Mouse (Mus musculus) heart, embryonic 15.5 days (tissue): ENCODE data around the gene Il11ra1. TPM values are rescaled to one million over a fixed set of nuclear protein-coding genes. Genes with fewer than 3 reads are reported as not detected.

Experiments used
- ATAC-seq: fragments of 200-750 bp; cut with Nextera tagmentation; replicated peaks from 2 replicates; pipeline ENCODE4 v1.8.0; 2017; ENCODE audit warnings: low read depth, moderate TSS enrichment; ENCODE audit not compliant: insufficient number of reproducible peaks, insufficient read depth, low FRiP score
- H3K27ac ChIP-seq: fragments of 300-500 bp; sonication (generic); 2 replicates; pipeline ENCODE4 v1.5.1; 2015; ENCODE audit warnings: mild to moderate bottlenecking, inconsistent platforms
- H3K27me3 ChIP-seq: fragments of 300-500 bp; sonication (generic); 2 replicates; pipeline ENCODE4 v1.6.1; 2015; ENCODE audit warnings: inconsistent platforms
- H3K36me3 ChIP-seq: fragments of 300-500 bp; sonication (generic); 2 replicates; pipeline ENCODE4 v1.6.1; 2015; ENCODE audit warnings: mild to moderate bottlenecking, inconsistent platforms
- H3K4me1 ChIP-seq: fragments of 300-500 bp; sonication (generic); replicated peaks from 2 replicates; pipeline ENCODE4 v1.6.1; 2015; ENCODE audit warnings: inconsistent platforms
- H3K4me2 ChIP-seq: fragments of 300-500 bp; sonication (generic); 2 replicates; pipeline ENCODE4 v1.6.1; 2015; ENCODE audit warnings: inconsistent platforms, mild to moderate bottlenecking, moderate library complexity
- H3K4me3 ChIP-seq: fragments of 300-500 bp; sonication (generic); 2 replicates; pipeline ENCODE4 v1.5.1; 2015; ENCODE audit warnings: mild to moderate bottlenecking, inconsistent platforms
- H3K9ac ChIP-seq: fragments of 300-500 bp; sonication (generic); 2 replicates; pipeline ENCODE4 v1.6.1; 2015; ENCODE audit warnings: mild to moderate bottlenecking, inconsistent platforms
- H3K9me3 ChIP-seq: fragments of 300-500 bp; sonication (generic); replicated peaks from 2 replicates; pipeline ENCODE4 v1.6.1; 2016; ENCODE audit warnings: inconsistent platforms
- WGBS: fragments of 180-500 bp; shearing (Covaris S2); methylation state at CpG from one replicate; pipeline ENCODE4 v1.1.7; 2015; ENCODE audit warnings: mixed read lengths; 5-methylcytosine and 5-hydroxymethylcytosine counted together
- polyA plus RNA-seq: library from polyadenylated mRNA; unstranded; fragments of >200 nt; fragmentation: Nextera tagmentation; extraction: Ambion mirVana; gene quantifications from 2 replicates; pipeline ENCODE4 v1.2.1, GENCODE M21; 2015

The Il11ra1 gene
- polyA plus RNA-seq, 1 experiment from 2014 or later, result 130 TPM

DNA sequence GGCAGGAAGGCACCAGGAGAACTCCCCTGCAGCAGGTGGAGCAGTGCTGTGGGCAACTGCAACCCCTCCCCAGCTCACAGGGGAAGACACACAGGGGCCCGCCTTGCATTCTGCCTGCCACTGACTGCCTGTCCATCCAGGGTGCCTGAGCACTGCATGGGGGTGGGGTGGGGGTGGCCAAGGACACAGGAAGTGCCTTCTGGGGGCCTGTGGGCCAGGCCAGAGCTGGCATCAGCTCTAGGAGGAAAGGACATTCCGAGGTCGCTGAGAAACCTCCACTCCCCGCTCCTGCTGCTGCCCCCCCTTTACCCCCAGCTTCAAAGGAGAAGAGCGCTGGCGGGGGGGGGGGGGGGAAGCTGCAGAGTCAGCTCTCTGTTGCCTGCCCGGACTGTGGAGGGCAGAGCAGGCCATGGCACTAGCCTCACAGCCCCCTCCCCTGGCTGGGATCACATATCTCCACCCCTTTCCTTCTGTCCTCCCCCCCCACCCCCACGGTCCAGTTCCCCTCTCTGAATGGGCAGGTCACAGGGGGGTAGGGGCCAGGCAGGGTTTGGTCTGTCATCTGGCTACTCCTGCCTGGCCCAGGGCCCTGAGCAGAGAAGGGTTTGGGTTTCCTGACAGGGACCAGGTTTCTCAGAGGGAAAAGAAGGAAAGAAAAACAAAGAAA lies 34.6 kb upstream of the Il11ra1 start:
- H3K4me2 ChIP-seq, result 0 out of 2 replicates have a peak overlapping the region, but pooled peaks have one; percentile 6
- H3K9ac ChIP-seq, result no peak overlapping the region; the same call in 1 of the 2 replicates
- H3K27me3 ChIP-seq, result peaks cover 37% of the 10 kb centered on the region
- 8% methylated on average over 5 of the region's 8 CpGs for WGBS
- H3K4me1 ChIP-seq, result peaks cover 30% of the 10 kb centered on the region
- H3K36me3 ChIP-seq, result no peaks in the 10 kb centered on the region
- H3K4me3 ChIP-seq, result no peak overlapping the region
- H3K27ac ChIP-seq, result no peak overlapping the region
- ATAC-seq, result no peak; the same call in 1 of the 2 replicates
- H3K9me3 ChIP-seq, result no peaks in the 10 kb centered on the region

DNA sequence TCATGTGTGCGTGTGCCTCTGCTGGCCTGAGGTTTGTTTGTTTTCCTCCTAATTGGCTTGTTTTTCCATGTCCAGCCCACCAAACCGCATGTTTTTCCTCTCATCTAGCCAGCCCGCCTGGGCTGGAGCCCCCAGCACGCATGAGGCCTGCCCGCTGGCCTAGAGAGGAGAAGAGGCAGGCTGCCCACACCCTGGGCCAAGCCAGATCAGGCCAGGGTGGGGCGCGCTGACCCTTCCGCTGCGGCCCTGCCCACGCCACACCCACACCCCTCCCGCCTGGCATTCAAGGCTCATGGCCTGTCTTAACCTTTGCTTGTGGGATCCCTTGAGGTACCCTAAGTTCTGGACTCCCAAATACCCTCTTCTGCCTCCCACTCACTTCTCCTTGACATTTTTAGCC lies 33.1 kb upstream of the Il11ra1 start:
- 77% methylated on average over 11 of the region's 11 CpGs for WGBS
- H3K9ac ChIP-seq, result no peak overlapping the region
- H3K36me3 ChIP-seq, result no peaks in the 10 kb centered on the region
- H3K27ac ChIP-seq, result no peak overlapping the region
- H3K4me3 ChIP-seq, result no peak overlapping the region
- ATAC-seq, result no peak
- peaks cover 41% of the 10 kb centered on the region for H3K27me3 ChIP-seq
- peaks cover 23% of the 10 kb centered on the region for H3K4me1 ChIP-seq
- H3K4me2 ChIP-seq, result no peak overlapping the region
- no peaks in the 10 kb centered on the region for H3K9me3 ChIP-seq

DNA sequence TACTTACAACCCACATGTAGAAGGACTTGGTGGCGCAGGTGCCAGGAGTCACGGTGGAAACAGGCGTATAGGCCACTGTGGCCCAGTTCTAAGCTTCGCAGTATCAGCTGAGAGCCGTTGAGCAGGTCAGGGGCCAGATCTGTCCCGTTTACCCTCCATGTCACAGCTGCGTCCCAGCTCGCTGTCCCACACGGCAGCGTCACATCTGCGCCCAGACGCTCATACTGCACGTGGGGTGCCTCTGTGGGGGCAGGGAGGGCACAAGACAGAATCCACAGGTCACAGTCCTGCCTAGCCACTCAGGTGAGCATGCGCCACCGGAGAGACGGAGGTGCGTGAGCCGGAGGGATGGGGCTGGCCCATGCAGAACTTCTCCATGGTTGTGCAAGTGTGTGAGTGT lies 29.0 kb upstream of the Il11ra1 start:
- 87% methylated on average over 18 of the region's 18 CpGs for WGBS
- no peak overlapping the region for H3K27ac ChIP-seq

DNA sequence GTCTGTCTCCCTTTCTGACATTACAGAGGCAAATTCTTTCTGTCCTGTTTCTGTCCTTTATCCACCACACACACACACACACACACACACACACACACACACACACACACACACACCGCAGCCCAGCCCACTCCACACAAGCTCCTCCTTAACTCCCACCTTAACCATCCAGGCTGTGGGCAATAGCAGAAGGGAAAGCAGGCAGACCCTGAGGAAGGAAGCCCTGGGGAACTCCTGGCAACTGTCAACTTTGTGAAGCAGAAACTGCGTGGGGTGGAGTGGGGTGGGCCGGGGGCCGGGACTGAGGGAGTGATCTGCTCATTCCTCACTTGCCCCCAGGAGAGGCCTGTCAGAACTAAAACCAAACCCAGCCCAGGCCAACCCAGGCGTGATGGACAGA lies 28.3 kb upstream of the Il11ra1 start:
- WGBS, result 35% methylated on average over 5 of the region's 5 CpGs
- H3K4me2 ChIP-seq, result no peak overlapping the region
- no peak overlapping the region for H3K9ac ChIP-seq

More for the DNA sequence above, 29.0 kb upstream of the Il11ra1 start:
- 0 out of 2 replicates have a peak overlapping the region, but pooled peaks have one; percentile 21 for H3K9ac ChIP-seq
- H3K4me1 ChIP-seq, result peaks cover 18% of the 10 kb centered on the region
- no peaks in the 10 kb centered on the region for H3K36me3 ChIP-seq
- H3K27me3 ChIP-seq, result peaks cover 27% of the 10 kb centered on the region
- no peak overlapping the region for H3K4me3 ChIP-seq
- H3K9me3 ChIP-seq, result no peaks in the 10 kb centered on the region
- ATAC-seq, result no peak
- no peak overlapping the region for H3K4me2 ChIP-seq

GRCm38 (mm10) chr4:41671963-41672480 lies 27.8 kb upstream of the Il11ra1 start:
- Histone ChIP-seq H3K4me3 (no peak overlapping the region), H3K9me3 (no peaks in the 10 kb centered on the region), H3K4me2 (no peak overlapping the region), H3K4me1 (peaks cover 30% of the 10 kb centered on the region), H3K27ac (no peak overlapping the region), H3K36me3 (no peaks in the 10 kb centered on the region), H3K9ac (no peak overlapping the region), H3K27me3 (peaks cover 25% of the 10 kb centered on the region)
- WGBS, result 24% methylated on average over 8 of the region's 8 CpGs
- no peak for ATAC-seq

More for the DNA sequence above, 28.3 kb upstream of the Il11ra1 start:
- H3K4me1 ChIP-seq, result peaks cover 25% of the 10 kb centered on the region
- H3K4me3 ChIP-seq, result no peak overlapping the region
- H3K36me3 ChIP-seq, result no peaks in the 10 kb centered on the region
- no peak for ATAC-seq
- no peaks in the 10 kb centered on the region for H3K9me3 ChIP-seq
- H3K27me3 ChIP-seq, result peaks cover 25% of the 10 kb centered on the region
- H3K27ac ChIP-seq, result no peak overlapping the region

GRCm38 (mm10) chr4:41672522-41672963 lies 27.2 kb upstream of the Il11ra1 start:
- Histone ChIP-seq H3K27ac (no peak overlapping the region), H3K4me3 (no peak overlapping the region), H3K9ac (no peak overlapping the region), H3K27me3 (peaks cover 28% of the 10 kb centered on the region), H3K9me3 (no peaks in the 10 kb centered on the region), H3K36me3 (no peaks in the 10 kb centered on the region), H3K4me2 (0 out of 2 replicates have a peak overlapping the region, but pooled peaks have one; percentile 12), H3K4me1 (peaks cover 35% of the 10 kb centered on the region)
- 33% methylated on average over 8 of the region's 8 CpGs for WGBS
- ATAC-seq, result no peak

DNA sequence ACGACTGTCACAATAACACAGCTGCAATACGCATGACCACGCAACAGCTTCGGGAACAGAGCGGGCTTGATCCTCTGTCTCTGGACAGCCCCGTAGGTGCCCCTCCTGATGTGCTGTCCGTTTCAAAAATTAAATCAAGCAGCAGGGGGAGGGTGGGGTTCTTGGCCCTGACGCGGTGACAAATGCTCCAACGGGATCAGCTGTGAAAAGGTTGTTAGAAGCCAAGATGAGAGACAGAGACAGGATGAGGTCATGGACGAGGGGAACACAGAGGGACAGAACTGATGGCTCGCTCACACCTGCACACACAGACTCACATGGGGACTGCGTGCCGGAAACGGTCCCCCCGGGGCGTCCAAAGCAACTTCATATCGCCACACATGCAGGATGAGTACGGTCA lies 26.6 kb upstream of the Il11ra1 start:
- H3K27ac ChIP-seq, result no peak overlapping the region
- H3K36me3 ChIP-seq, result no peaks in the 10 kb centered on the region
- no peak overlapping the region for H3K4me2 ChIP-seq
- H3K4me1 ChIP-seq, result peaks cover 41% of the 10 kb centered on the region
- no peaks in the 10 kb centered on the region for H3K9me3 ChIP-seq
- H3K27me3 ChIP-seq, result peaks cover 30% of the 10 kb centered on the region
- 60% methylated on average over 19 of the region's 19 CpGs for WGBS
- ATAC-seq, result no peak
- H3K4me3 ChIP-seq, result no peak overlapping the region
- no peak overlapping the region for H3K9ac ChIP-seq

GRCm38 (mm10) chr4:41676248-41677005 lies 23.4 kb upstream of the Il11ra1 start:
- Histone ChIP-seq H3K4me1 (peaks cover 67% of the 10 kb centered on the region), H3K9ac (no peak overlapping the region), H3K4me2 (no peak overlapping the region), H3K27ac (peak overlapping the region; percentile 31; the same call in 1 of the 2 replicates), H3K4me3 (no peak overlapping the region), H3K27me3 (peaks cover 29% of the 10 kb centered on the region), H3K36me3 (no peaks in the 10 kb centered on the region), H3K9me3 (no peaks in the 10 kb centered on the region)
- 37% methylated on average over 17 of the region's 17 CpGs for WGBS
- no peak for ATAC-seq

- H3K4me2 ChIP-seq, result peak overlapping the region; percentile 3; the same call in 1 of the 2 replicates
These were observed 22.7 kb upstream of the Il11ra1 start for GRCm38 (mm10) chr4:41677006-41677629.

GRCm38 (mm10) chr4:41678863-41679262 lies 20.9 kb upstream of the Il11ra1 start:
- WGBS, result 49% methylated on average over 6 of the region's 6 CpGs
- Histone ChIP-seq H3K9ac (no peak overlapping the region), H3K36me3 (no peaks in the 10 kb centered on the region), H3K4me1 (peaks cover 53% of the 10 kb centered on the region), H3K9me3 (no peaks in the 10 kb centered on the region), H3K4me3 (no peak overlapping the region), H3K27ac (no peak overlapping the region), H3K27me3 (peaks cover 21% of the 10 kb centered on the region; the same call in 1 of the 2 replicates), H3K4me2 (no peak overlapping the region)
- no peak for ATAC-seq

More at GRCm38 (mm10) chr4:41677006-41677629, 22.7 kb upstream of the Il11ra1 start:
- WGBS, result 33% methylated on average over 13 of the region's 13 CpGs
- Histone ChIP-seq H3K4me1 (peaks cover 63% of the 10 kb centered on the region), H3K36me3 (no peaks in the 10 kb centered on the region), H3K4me3 (no peak overlapping the region), H3K27me3 (peaks cover 29% of the 10 kb centered on the region), H3K9me3 (no peaks in the 10 kb centered on the region), H3K9ac (no peak overlapping the region), H3K27ac (peak overlapping the region; percentile 31; the same call in 1 of the 2 replicates)
- ATAC-seq, result peak; percentile 57

DNA sequence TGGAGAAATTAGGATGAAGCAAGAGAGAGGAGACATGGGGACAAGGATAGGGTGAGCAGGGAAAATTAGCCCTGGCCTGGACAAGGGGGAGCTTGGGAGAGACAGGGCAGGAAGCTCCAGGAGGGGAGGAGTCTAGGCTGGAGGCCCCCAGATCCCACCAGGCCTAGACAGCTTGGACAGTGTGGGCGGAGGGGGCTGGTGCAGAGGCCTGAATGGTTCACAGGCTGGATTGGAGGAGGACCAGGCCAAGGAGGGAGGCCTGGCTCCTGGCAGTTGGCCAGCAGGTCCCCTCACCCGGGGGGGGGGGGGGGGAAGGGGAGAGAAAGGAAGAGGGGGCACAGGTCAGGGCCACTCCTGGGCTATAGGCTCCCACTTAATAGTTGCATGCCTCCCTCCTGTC lies 20.5 kb upstream of the Il11ra1 start:
- H3K4me3 ChIP-seq, result no peak overlapping the region
- peaks cover 22% of the 10 kb centered on the region; the same call in 1 of the 2 replicates for H3K27me3 ChIP-seq
- no peaks in the 10 kb centered on the region for H3K36me3 ChIP-seq
- no peak overlapping the region for H3K27ac ChIP-seq
- ATAC-seq, result no peak
- WGBS, result 43% methylated on average over 2 of the region's 2 CpGs
- H3K4me1 ChIP-seq, result peaks cover 54% of the 10 kb centered on the region
- no peak overlapping the region for H3K9ac ChIP-seq
- H3K9me3 ChIP-seq, result no peaks in the 10 kb centered on the region
- no peak overlapping the region for H3K4me2 ChIP-seq
